Mouse (Mus musculus): Measurements from ENCODE around the gene Gpatch8. TPM values are rescaled to one million over a fixed set of nuclear protein-coding genes. Genes with fewer than 3 reads are reported as not detected.

The Gpatch8 gene
- polyA plus RNA-seq, 1 experiment, result 12.4 TPM

GRCm38 (mm10) chr11:102496206-102496605, 60.0 kb downstream of the Gpatch8 start:
- Histone ChIP-seq H3K36me3 (ENCODE audit: control insufficient read depth, insufficient read depth, low read length) (peaks cover 11% of the 10 kb centered on the region), H3K27ac (ENCODE audit: insufficient read depth, low read depth, low read length) (peak overlapping the region; percentile 23; the same call in 1 of the 2 replicates), H3K4me3 (ENCODE audit: insufficient read depth, low read depth, low read length) (no peak overlapping the region), H3K4me1 (ENCODE audit: control insufficient read depth, insufficient read depth, low read length) (peaks cover 8% of the 10 kb centered on the region; the same call in 1 of the 2 replicates), H3K27me3 (replicated peaks; ENCODE audit: control insufficient read depth, insufficient read depth, low read length) (no peaks in the 10 kb centered on the region)
- TF ChIP-seq CTCF (conservative IDR thresholded peaks at IDR 0.05; ENCODE audit: insufficient read depth, insufficient read length, low read depth, low read length) (no peak), POLR2A (IDR thresholded peaks at IDR 0.05; ENCODE audit: low read depth, low read length) (no peak)
- WGBS, result 64% methylated on average over 2 of the region's 2 CpGs
- DNase-seq, result no peak

- TF ChIP-seq CTCF (conservative IDR thresholded peaks at IDR 0.05; ENCODE audit: insufficient read depth, insufficient read length, low read depth, low read length) (no peak), POLR2A (IDR thresholded peaks at IDR 0.05; ENCODE audit: low read depth, low read length) (no peak)
- WGBS, result 67% methylated on average over 5 of the region's 5 CpGs
- Histone ChIP-seq H3K4me3 (ENCODE audit: insufficient read depth, low read depth, low read length) (no peak overlapping the region), H3K27me3 (replicated peaks; ENCODE audit: control insufficient read depth, insufficient read depth, low read length) (no peaks in the 10 kb centered on the region), H3K4me1 (ENCODE audit: control insufficient read depth, insufficient read depth, low read length) (peaks cover 8% of the 10 kb centered on the region; the same call in 1 of the 2 replicates), H3K36me3 (ENCODE audit: control insufficient read depth, insufficient read depth, low read length) (peaks cover 11% of the 10 kb centered on the region), H3K27ac (ENCODE audit: insufficient read depth, low read depth, low read length) (no peak overlapping the region)
- no peak for DNase-seq
Measured at GRCm38 (mm10) chr11:102495742-102496141, 60.5 kb downstream of the Gpatch8 start.

GRCm38 (mm10) chr11:102495114-102495513, 61.1 kb downstream of the Gpatch8 start:
- Histone ChIP-seq H3K27me3 (replicated peaks; ENCODE audit: control insufficient read depth, insufficient read depth, low read length) (no peaks in the 10 kb centered on the region), H3K36me3 (ENCODE audit: control insufficient read depth, insufficient read depth, low read length) (peaks cover 11% of the 10 kb centered on the region), H3K27ac (ENCODE audit: insufficient read depth, low read depth, low read length) (no peak overlapping the region), H3K4me3 (ENCODE audit: insufficient read depth, low read depth, low read length) (no peak overlapping the region), H3K4me1 (ENCODE audit: control insufficient read depth, insufficient read depth, low read length) (peaks cover 8% of the 10 kb centered on the region; the same call in 1 of the 2 replicates)
- 96% methylated on average over 6 of the region's 6 CpGs for whole genome bisulfite sequencing
- TF ChIP-seq POLR2A (IDR thresholded peaks at IDR 0.05; ENCODE audit: low read depth, low read length) (no peak), CTCF (conservative IDR thresholded peaks at IDR 0.05; ENCODE audit: insufficient read depth, insufficient read length, low read depth, low read length) (no peak)
- no peak for DNase-seq

GRCm38 (mm10) chr11:102494063-102494650, 62.0 kb downstream of the Gpatch8 start:
- 88% methylated on average over 7 of the region's 7 CpGs for WGBS
- peaks cover 7% of the 10 kb centered on the region; the same call in 1 of the 2 replicates for H3K36me3 ChIP-seq (ENCODE audit: control insufficient read depth, insufficient read depth, low read length)
- DNase-seq, result no peak

GRCm38 (mm10) chr11:102493241-102493640, 63.0 kb downstream of the Gpatch8 start:
- Histone ChIP-seq H3K27me3 (replicated peaks; ENCODE audit: control insufficient read depth, insufficient read depth, low read length) (no peaks in the 10 kb centered on the region), H3K36me3 (ENCODE audit: control insufficient read depth, insufficient read depth, low read length) (peaks cover 3% of the 10 kb centered on the region; the same call in 1 of the 2 replicates), H3K4me3 (ENCODE audit: insufficient read depth, low read depth, low read length) (no peak overlapping the region), H3K27ac (ENCODE audit: insufficient read depth, low read depth, low read length) (no peak overlapping the region), H3K4me1 (ENCODE audit: control insufficient read depth, insufficient read depth, low read length) (peaks cover 8% of the 10 kb centered on the region; the same call in 1 of the 2 replicates)
- no peak for DNase-seq
- no peak for TF ChIP-seq CTCF (conservative IDR thresholded peaks at IDR 0.05; ENCODE audit: insufficient read depth, insufficient read length, low read depth, low read length)
- 97% methylated on average over 2 of the region's 2 CpGs for WGBS

More at GRCm38 (mm10) chr11:102494063-102494650, 62.0 kb downstream of the Gpatch8 start:
- H3K4me1 ChIP-seq (ENCODE audit: control insufficient read depth, insufficient read depth, low read length), result peaks cover 8% of the 10 kb centered on the region; the same call in 1 of the 2 replicates
- TF ChIP-seq POLR2A (IDR thresholded peaks at IDR 0.05; ENCODE audit: low read depth, low read length), result no peak
- no peak for TF ChIP-seq CTCF (conservative IDR thresholded peaks at IDR 0.05; ENCODE audit: insufficient read depth, insufficient read length, low read depth, low read length)
- H3K27me3 ChIP-seq (replicated peaks; ENCODE audit: control insufficient read depth, insufficient read depth, low read length), result no peaks in the 10 kb centered on the region
- H3K27ac ChIP-seq (ENCODE audit: insufficient read depth, low read depth, low read length), result no peak overlapping the region
- H3K4me3 ChIP-seq (ENCODE audit: insufficient read depth, low read depth, low read length), result no peak overlapping the region

- DNase-seq, result no peak
- 91% methylated on average over 2 of the region's 2 CpGs for WGBS
- no peaks in the 10 kb centered on the region; the same call in none of the 2 replicates for H3K36me3 ChIP-seq (ENCODE audit: control insufficient read depth, insufficient read depth, low read length)
Measured at GRCm38 (mm10) chr11:102487901-102488300, 68.3 kb downstream of the Gpatch8 start.

GRCm38 (mm10) chr11:102486733-102487386, 69.3 kb downstream of the Gpatch8 start:
- no peak overlapping the region for H3K4me3 ChIP-seq (ENCODE audit: insufficient read depth, low read depth, low read length)
- DNase-seq, result peak; percentile 66
- H3K4me1 ChIP-seq (ENCODE audit: control insufficient read depth, insufficient read depth, low read length), result no peaks in the 10 kb centered on the region
- peaks cover under 1% of the 10 kb centered on the region for H3K36me3 ChIP-seq (ENCODE audit: control insufficient read depth, insufficient read depth, low read length)
- 59% methylated on average over 11 of the region's 11 CpGs for WGBS
- H3K27me3 ChIP-seq (replicated peaks; ENCODE audit: control insufficient read depth, insufficient read depth, low read length), result no peaks in the 10 kb centered on the region
- no peak overlapping the region for H3K27ac ChIP-seq (ENCODE audit: insufficient read depth, low read depth, low read length)
- TF ChIP-seq POLR2A (IDR thresholded peaks at IDR 0.05; ENCODE audit: low read depth, low read length) (no peak), CTCF (conservative IDR thresholded peaks at IDR 0.05; ENCODE audit: insufficient read depth, insufficient read length, low read depth, low read length) (peak; percentile 69)

More at GRCm38 (mm10) chr11:102487901-102488300, 68.3 kb downstream of the Gpatch8 start:
- Histone ChIP-seq H3K27me3 (replicated peaks; ENCODE audit: control insufficient read depth, insufficient read depth, low read length) (no peaks in the 10 kb centered on the region), H3K4me3 (ENCODE audit: insufficient read depth, low read depth, low read length) (no peak overlapping the region), H3K27ac (ENCODE audit: insufficient read depth, low read depth, low read length) (no peak overlapping the region), H3K4me1 (ENCODE audit: control insufficient read depth, insufficient read depth, low read length) (no peaks in the 10 kb centered on the region)
- no peak for TF ChIP-seq CTCF (conservative IDR thresholded peaks at IDR 0.05; ENCODE audit: insufficient read depth, insufficient read length, low read depth, low read length)
- no peak for TF ChIP-seq POLR2A (IDR thresholded peaks at IDR 0.05; ENCODE audit: low read depth, low read length)

Measured in kidney, adult 2 months (tissue).